Mouse (Mus musculus) heart, embryonic 16.5 days (tissue): ENCODE data around the gene Gng7. TPM values are rescaled to one million over a fixed set of nuclear protein-coding genes. Genes with fewer than 3 reads are reported as not detected.

ENCODE experiments used
- ATAC-seq: fragments of 200-750 bp; cut with Nextera tagmentation; replicated peaks from 2 replicates; pipeline ENCODE4 v1.8.0; 2017; ENCODE audit warnings: moderate number of reproducible peaks; ENCODE audit not compliant: insufficient read depth, low FRiP score; ENCODE audit errors: extremely low read depth
- H3K27ac ChIP-seq: fragments of 300-500 bp; sonication (generic); 2 replicates; pipeline ENCODE4 v1.5.1; 2014; ENCODE audit warnings: mild to moderate bottlenecking, low read length, control low read depth, moderate library complexity
- H3K27me3 ChIP-seq: fragments of 300-500 bp; sonication (generic); 2 replicates; pipeline ENCODE4 v1.6.1; 2014; ENCODE audit warnings: low read length, mixed read lengths; ENCODE audit not compliant: control insufficient read depth, insufficient read depth
- H3K36me3 ChIP-seq: fragments of 300-500 bp; sonication (generic); 2 replicates; pipeline ENCODE4 v1.6.1; 2014; ENCODE audit not compliant: control insufficient read depth, insufficient read depth
- H3K4me1 ChIP-seq: fragments of 300-500 bp; sonication (generic); 2 replicates; pipeline ENCODE4 v1.6.1; 2014; ENCODE audit warnings: low read length, mixed read lengths; ENCODE audit not compliant: control insufficient read depth, insufficient read depth
- H3K4me2 ChIP-seq: fragments of 300-500 bp; sonication (generic); 2 replicates; pipeline ENCODE4 v1.6.1; 2014; ENCODE audit warnings: low read depth, mild to moderate bottlenecking, control low read depth, low read length
- H3K4me3 ChIP-seq: fragments of 300-500 bp; sonication (generic); 2 replicates; pipeline ENCODE4 v1.5.1; 2014; ENCODE audit warnings: mild to moderate bottlenecking, control low read depth, low read length
- H3K9ac ChIP-seq: fragments of 300-500 bp; sonication (generic); 2 replicates; pipeline ENCODE4 v1.6.1; 2014; ENCODE audit warnings: low read length, control low read depth
- H3K9me3 ChIP-seq: fragments of 300-500 bp; sonication (generic); replicated peaks from 2 replicates; pipeline ENCODE4 v1.6.1; 2016; ENCODE audit warnings: low read length; ENCODE audit not compliant: control insufficient read depth
- WGBS: fragments of 180-500 bp; shearing (Covaris S2); extraction: QIAGEN DNeasy Blood & Tissue Kit; methylation state at CpG from one replicate; pipeline ENCODE4 v1.1.7; 2014; 5-methylcytosine and 5-hydroxymethylcytosine counted together
- polyA plus RNA-seq: library from polyadenylated mRNA; unstranded; fragments of >200 nt; fragmentation: Nextera tagmentation; extraction: Ambion mirVana; gene quantifications from 2 replicates; pipeline ENCODE4 v1.2.1, GENCODE M21; 2015

The Gng7 gene
- polyA plus RNA-seq, 1 experiment from 2014 or later: 1.4 TPM

- no peak overlapping the region for H3K27ac ChIP-seq
- no peaks in the 10 kb centered on the region for H3K36me3 ChIP-seq
- 49% methylated on average over 2 of the region's 2 CpGs for WGBS
- no peak for ATAC-seq
- no peak overlapping the region for H3K9ac ChIP-seq
- H3K27me3 ChIP-seq: peaks cover 34% of the 10 kb centered on the region
- peaks cover 2% of the 10 kb centered on the region; the same call in 1 of the 2 replicates for H3K4me1 ChIP-seq
- no peak overlapping the region for H3K4me2 ChIP-seq
- no peak overlapping the region for H3K4me3 ChIP-seq
- peaks cover 2% of the 10 kb centered on the region; the same call in 1 of the 2 replicates for H3K9me3 ChIP-seq
Measured at GRCm38 (mm10) chr10:81020207-81020606, 5.5 kb upstream of the Gng7 start.

- WGBS: 58% methylated on average over 6 of the region's 6 CpGs
- no peak overlapping the region for H3K9ac ChIP-seq
- no peak overlapping the region for H3K27ac ChIP-seq
- H3K4me3 ChIP-seq: no peak overlapping the region
- ATAC-seq: no peak
- H3K27me3 ChIP-seq: peaks cover 28% of the 10 kb centered on the region
- H3K9me3 ChIP-seq: peaks cover 2% of the 10 kb centered on the region; the same call in 1 of the 2 replicates
- no peaks in the 10 kb centered on the region for H3K36me3 ChIP-seq
- no peak overlapping the region for H3K4me2 ChIP-seq
- H3K4me1 ChIP-seq: no peaks in the 10 kb centered on the region
Measured at GRCm38 (mm10) chr10:81019687-81020086, 4.9 kb upstream of the Gng7 start.

- WGBS: 40% methylated on average over 10 of the region's 10 CpGs
- ATAC-seq: no peak
Measured at GRCm38 (mm10) chr10:81018326-81018725, 3.6 kb upstream of the Gng7 start.

GRCm38 (mm10) chr10:81016645-81017044 lies 1.9 kb upstream of the Gng7 start:
- ATAC-seq: no peak
- WGBS: 10% methylated on average over 7 of the region's 7 CpGs

More at GRCm38 (mm10) chr10:81018326-81018725, 3.6 kb upstream of the Gng7 start:
- no peak overlapping the region for H3K27ac ChIP-seq
- no peak overlapping the region for H3K4me3 ChIP-seq
- peaks cover 16% of the 10 kb centered on the region for H3K27me3 ChIP-seq
- peaks cover 2% of the 10 kb centered on the region; the same call in 1 of the 2 replicates for H3K9me3 ChIP-seq
- H3K4me1 ChIP-seq: no peaks in the 10 kb centered on the region
- no peak overlapping the region for H3K4me2 ChIP-seq
- H3K36me3 ChIP-seq: no peaks in the 10 kb centered on the region
- no peak overlapping the region for H3K9ac ChIP-seq

GRCm38 (mm10) chr10:81015666-81016065 lies 921 bp upstream of the Gng7 start:
- H3K4me2 ChIP-seq: no peak overlapping the region
- no peaks in the 10 kb centered on the region for H3K9me3 ChIP-seq
- no peaks in the 10 kb centered on the region for H3K27me3 ChIP-seq
- H3K4me3 ChIP-seq: no peak overlapping the region
- no peaks in the 10 kb centered on the region for H3K36me3 ChIP-seq
- H3K27ac ChIP-seq: no peak overlapping the region
- no peak overlapping the region for H3K9ac ChIP-seq
- no peak for ATAC-seq
- WGBS: 76% methylated on average over 2 of the region's 2 CpGs
- no peaks in the 10 kb centered on the region for H3K4me1 ChIP-seq

More at GRCm38 (mm10) chr10:81016645-81017044, 1.9 kb upstream of the Gng7 start:
- Histone ChIP-seq H3K36me3 (no peaks in the 10 kb centered on the region), H3K4me1 (no peaks in the 10 kb centered on the region), H3K27ac (no peak overlapping the region), H3K4me3 (no peak overlapping the region), H3K9ac (no peak overlapping the region), H3K9me3 (no peaks in the 10 kb centered on the region), H3K4me2 (no peak overlapping the region), H3K27me3 (peaks cover 7% of the 10 kb centered on the region; the same call in 1 of the 2 replicates)

- no peak overlapping the region for H3K27ac ChIP-seq
- no peaks in the 10 kb centered on the region for H3K9me3 ChIP-seq
- 46% methylated on average over 6 of the region's 6 CpGs for WGBS
- H3K36me3 ChIP-seq: no peaks in the 10 kb centered on the region
- ATAC-seq: no peak
- no peaks in the 10 kb centered on the region for H3K27me3 ChIP-seq
- H3K9ac ChIP-seq: no peak overlapping the region
- no peaks in the 10 kb centered on the region for H3K4me1 ChIP-seq
- H3K4me2 ChIP-seq: no peak overlapping the region
- no peak overlapping the region for H3K4me3 ChIP-seq
Measured at GRCm38 (mm10) chr10:81010851-81011250, 3.9 kb downstream of the Gng7 start.

- no peak for ATAC-seq
- Histone ChIP-seq H3K36me3 (no peaks in the 10 kb centered on the region), H3K27me3 (no peaks in the 10 kb centered on the region), H3K4me2 (no peak overlapping the region), H3K9me3 (no peaks in the 10 kb centered on the region), H3K27ac (no peak overlapping the region), H3K4me1 (no peaks in the 10 kb centered on the region), H3K4me3 (no peak overlapping the region), H3K9ac (no peak overlapping the region)
- WGBS: 31% methylated on average over 7 of the region's 7 CpGs
Measured at GRCm38 (mm10) chr10:81007240-81007639, 7.5 kb downstream of the Gng7 start.

GRCm38 (mm10) chr10:81006005-81006677 lies 8.6 kb downstream of the Gng7 start:
- Histone ChIP-seq H3K9me3 (no peaks in the 10 kb centered on the region), H3K27ac (no peak overlapping the region), H3K9ac (no peak overlapping the region), H3K4me1 (0 out of 2 replicates have a peak, but pooled peaks cover under 1% of the 10 kb centered on the region), H3K27me3 (no peaks in the 10 kb centered on the region), H3K36me3 (no peaks in the 10 kb centered on the region), H3K4me2 (no peak overlapping the region), H3K4me3 (no peak overlapping the region)
- ATAC-seq: no peak
- 85% methylated on average over 7 of the region's 7 CpGs for WGBS

- H3K9me3 ChIP-seq: no peaks in the 10 kb centered on the region
- no peak overlapping the region for H3K4me3 ChIP-seq
- peaks cover 17% of the 10 kb centered on the region for H3K27me3 ChIP-seq
- no peak overlapping the region for H3K9ac ChIP-seq
- WGBS: 42% methylated on average over 10 of the region's 10 CpGs
- no peak overlapping the region for H3K4me2 ChIP-seq
- H3K36me3 ChIP-seq: no peaks in the 10 kb centered on the region
- ATAC-seq: no peak
- H3K4me1 ChIP-seq: peaks cover 9% of the 10 kb centered on the region; the same call in 1 of the 2 replicates
- H3K27ac ChIP-seq: no peak overlapping the region
Measured at GRCm38 (mm10) chr10:81001161-81001560, 13.6 kb downstream of the Gng7 start.
